Mouse (Mus musculus) forebrain, embryonic 11.5 days (tissue): ENCODE results near the gene Exoc6. TPM values are rescaled to one million over a fixed set of nuclear protein-coding genes. Genes with fewer than 3 reads are reported as not detected.
"Not testable (repeated sequence)": the region's sequence is repeated elsewhere in the genome, so short reads cannot be mapped to it uniquely, and the experiment has no call there.

Experiments used
- ATAC-seq: fragments of 200-750 bp; cut with Nextera tagmentation; replicated peaks from 2 replicates; pipeline ENCODE4 v1.8.0; 2017; ENCODE audit warnings: moderate TSS enrichment; ENCODE audit not compliant: low FRiP score
- DNase-seq: peaks from one replicate; pipeline ENCODE4 v3.0.0-alpha.2; 2017; ENCODE audit warnings: low spot score
- H3K27ac ChIP-seq: fragments of 300-500 bp; sonication (generic); 2 replicates; pipeline ENCODE4 v1.5.1; 2014; ENCODE audit warnings: low read depth, low read length
- H3K27me3 ChIP-seq: fragments of 300-500 bp; sonication (generic); 2 replicates; pipeline ENCODE4 v1.6.1; 2014; ENCODE audit warnings: mild to moderate bottlenecking, low read length, mixed read lengths; ENCODE audit not compliant: control insufficient read depth, insufficient read depth
- H3K36me3 ChIP-seq: fragments of 300-500 bp; sonication (generic); 2 replicates; pipeline ENCODE4 v1.6.1; 2014; ENCODE audit warnings: mild to moderate bottlenecking, low read length, moderate library complexity, mixed read lengths; ENCODE audit not compliant: control insufficient read depth, insufficient read depth
- H3K4me1 ChIP-seq: fragments of 300-500 bp; sonication (generic); replicated peaks from 2 replicates; pipeline ENCODE4 v1.6.1; 2014; ENCODE audit warnings: low read length, mixed read lengths; ENCODE audit not compliant: control insufficient read depth, insufficient read depth
- H3K4me2 ChIP-seq: fragments of 300-500 bp; sonication (generic); 2 replicates; pipeline ENCODE4 v1.6.1; 2014; ENCODE audit warnings: low read depth, mild to moderate bottlenecking, low read length, moderate library complexity, mixed read lengths; ENCODE audit not compliant: severe bottlenecking
- H3K4me3 ChIP-seq: fragments of 300-500 bp; sonication (generic); 2 replicates; pipeline ENCODE4 v1.5.1; 2014; ENCODE audit warnings: low read depth, low read length
- H3K9ac ChIP-seq: fragments of 300-500 bp; sonication (generic); 2 replicates; pipeline ENCODE4 v1.6.1; 2014; ENCODE audit warnings: low read length
- H3K9me3 ChIP-seq: fragments of 300-500 bp; sonication (generic); 2 replicates; pipeline ENCODE4 v1.6.1; 2016; ENCODE audit warnings: low read length, mixed read lengths; ENCODE audit not compliant: control insufficient read depth
- WGBS: fragments of 180-500 bp; shearing (Covaris S2); extraction: QIAGEN DNeasy Blood & Tissue Kit; methylation state at CpG from one replicate; pipeline ENCODE4 v1.1.7; 2014; 5-methylcytosine and 5-hydroxymethylcytosine counted together
- polyA plus RNA-seq: library from polyadenylated mRNA; unstranded; fragments of >200 nt; fragmentation: Nextera tagmentation; extraction: Ambion mirVana; gene quantifications from 2 replicates; pipeline ENCODE4 v1.2.1, GENCODE M21; 2014

Exoc6 gene
- polyA plus RNA-seq, 1 experiment from 2014 or later, result 10.2 TPM

DNA sequence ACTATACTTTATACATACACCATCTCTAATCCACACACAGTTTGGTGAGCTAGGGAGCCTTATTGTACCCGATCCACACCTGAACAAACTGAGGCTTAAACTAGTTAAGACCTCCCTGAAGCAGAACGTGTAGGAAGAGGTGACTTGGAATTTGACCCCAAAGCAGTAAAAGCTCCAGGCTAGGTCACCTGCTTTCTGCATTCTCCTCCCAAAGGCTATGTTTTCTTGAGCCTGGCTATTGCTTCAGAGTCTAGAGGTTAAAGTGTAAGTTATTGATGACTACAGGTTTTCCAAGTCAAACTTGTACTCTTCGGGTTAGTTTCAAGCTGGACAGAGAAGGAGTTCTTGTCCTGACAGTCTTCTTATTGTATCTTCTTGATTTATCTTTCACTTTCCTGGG, 5.0 kb upstream of the Exoc6 start:
- 80% methylated on average over 3 of the region's 3 CpGs for WGBS
- H3K27me3 ChIP-seq, result no peaks in the 10 kb centered on the region
- H3K9ac ChIP-seq, result no peak overlapping the region
- H3K4me3 ChIP-seq, result no peak overlapping the region
- ATAC-seq (no peak), DNase-seq (no peak)
- no peaks in the 10 kb centered on the region; the same call in 1 of the 2 replicates for H3K4me1 ChIP-seq
- H3K27ac ChIP-seq, result no peak overlapping the region
- H3K4me2 ChIP-seq, result no peak overlapping the region
- H3K9me3 ChIP-seq, result no peaks in the 10 kb centered on the region
- no peaks in the 10 kb centered on the region for H3K36me3 ChIP-seq

DNA sequence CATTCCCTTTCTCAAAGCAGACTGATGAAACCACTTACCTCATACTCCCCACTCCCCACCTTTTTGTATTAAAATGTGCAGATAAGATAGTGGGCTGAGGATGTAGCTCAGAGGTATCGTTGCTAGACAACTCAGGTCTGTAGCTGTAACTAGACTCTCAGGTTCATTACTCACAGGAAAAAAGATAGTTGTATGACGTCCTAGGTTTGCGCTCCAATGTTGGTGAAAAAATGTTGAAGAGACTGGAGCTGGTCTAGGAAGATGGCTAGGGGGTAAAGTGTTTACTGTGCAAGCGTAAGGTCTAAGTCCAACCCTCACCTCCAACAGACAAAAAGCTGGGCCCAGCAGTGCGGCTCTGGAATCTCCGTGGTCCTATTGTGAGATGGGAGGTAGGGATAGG, 4.5 kb upstream of the Exoc6 start:
- DNase-seq (no peak), ATAC-seq (no peak)
- Histone ChIP-seq H3K36me3 (no peaks in the 10 kb centered on the region), H3K9ac (no peak overlapping the region), H3K4me3 (no peak overlapping the region), H3K4me1 (no peaks in the 10 kb centered on the region; the same call in 1 of the 2 replicates), H3K27ac (no peak overlapping the region), H3K4me2 (no peak overlapping the region), H3K27me3 (no peaks in the 10 kb centered on the region), H3K9me3 (no peaks in the 10 kb centered on the region)
- WGBS, result 86% methylated on average over 6 of the region's 6 CpGs

DNA sequence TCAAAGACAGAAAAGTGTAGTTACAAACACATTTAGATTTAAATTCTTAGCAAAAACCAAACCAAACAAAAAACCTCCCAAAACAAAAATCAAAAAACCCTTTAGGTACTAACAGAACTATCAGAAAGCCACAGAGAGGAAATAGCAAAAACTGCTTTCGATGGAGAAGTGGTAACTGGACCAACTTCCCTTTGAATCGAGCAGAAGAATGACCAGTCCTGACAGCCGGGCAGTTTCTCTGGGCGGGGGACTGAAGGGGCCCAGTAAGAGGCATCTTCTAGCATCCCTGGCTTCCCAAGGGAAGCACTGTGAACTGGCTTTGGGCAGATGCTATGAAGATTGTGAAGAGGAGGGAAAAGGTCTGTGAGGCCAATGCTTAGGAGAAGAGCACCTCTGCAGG, 3.4 kb upstream of the Exoc6 start:
- DNase-seq, result no peak
- Histone ChIP-seq H3K4me1 (no peaks in the 10 kb centered on the region; the same call in 1 of the 2 replicates), H3K36me3 (no peaks in the 10 kb centered on the region), H3K4me3 (no peak overlapping the region), H3K27ac (no peak overlapping the region), H3K9me3 (no peaks in the 10 kb centered on the region), H3K9ac (no peak overlapping the region), H3K4me2 (no peak overlapping the region), H3K27me3 (no peaks in the 10 kb centered on the region)
- no peak for ATAC-seq
- WGBS, result 81% methylated on average over 4 of the region's 4 CpGs

DNA sequence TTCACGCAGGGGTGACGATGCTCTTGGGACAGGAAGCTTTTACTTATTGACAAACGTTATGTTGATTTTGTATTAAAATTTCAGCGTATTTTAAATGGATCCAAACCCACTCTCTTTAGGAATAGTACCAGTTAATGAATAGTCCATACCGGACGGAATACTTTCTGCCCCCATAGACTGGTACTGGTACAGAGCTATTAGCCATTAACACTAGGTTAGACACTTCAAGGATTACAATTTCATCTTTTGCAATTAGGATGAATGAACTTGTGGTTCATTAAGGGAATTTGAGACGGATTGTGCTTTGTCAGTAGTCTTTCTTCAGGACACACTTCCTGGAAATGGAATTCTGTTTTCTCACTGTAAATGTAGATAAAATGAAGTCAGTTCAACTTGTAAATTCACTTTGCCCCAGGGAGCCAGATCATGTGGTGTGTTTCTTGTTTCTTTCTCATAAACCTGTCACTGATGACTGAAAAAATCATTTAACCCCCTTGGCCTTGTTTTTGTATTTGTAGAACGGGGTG, 885 bp downstream of the Exoc6 start:
- Histone ChIP-seq H3K9ac (peak overlapping the region; percentile 79), H3K27ac (no peak overlapping the region), H3K36me3 (no peaks in the 10 kb centered on the region), H3K4me3 (peak overlapping the region; percentile 83), H3K4me2 (peak overlapping the region; percentile 98), H3K9me3 (no peaks in the 10 kb centered on the region), H3K4me1 (no peaks in the 10 kb centered on the region; the same call in 1 of the 2 replicates), H3K27me3 (no peaks in the 10 kb centered on the region)
- ATAC-seq (no peak), DNase-seq (no peak)
- WGBS, result 18% methylated on average over 8 of the region's 8 CpGs

DNA sequence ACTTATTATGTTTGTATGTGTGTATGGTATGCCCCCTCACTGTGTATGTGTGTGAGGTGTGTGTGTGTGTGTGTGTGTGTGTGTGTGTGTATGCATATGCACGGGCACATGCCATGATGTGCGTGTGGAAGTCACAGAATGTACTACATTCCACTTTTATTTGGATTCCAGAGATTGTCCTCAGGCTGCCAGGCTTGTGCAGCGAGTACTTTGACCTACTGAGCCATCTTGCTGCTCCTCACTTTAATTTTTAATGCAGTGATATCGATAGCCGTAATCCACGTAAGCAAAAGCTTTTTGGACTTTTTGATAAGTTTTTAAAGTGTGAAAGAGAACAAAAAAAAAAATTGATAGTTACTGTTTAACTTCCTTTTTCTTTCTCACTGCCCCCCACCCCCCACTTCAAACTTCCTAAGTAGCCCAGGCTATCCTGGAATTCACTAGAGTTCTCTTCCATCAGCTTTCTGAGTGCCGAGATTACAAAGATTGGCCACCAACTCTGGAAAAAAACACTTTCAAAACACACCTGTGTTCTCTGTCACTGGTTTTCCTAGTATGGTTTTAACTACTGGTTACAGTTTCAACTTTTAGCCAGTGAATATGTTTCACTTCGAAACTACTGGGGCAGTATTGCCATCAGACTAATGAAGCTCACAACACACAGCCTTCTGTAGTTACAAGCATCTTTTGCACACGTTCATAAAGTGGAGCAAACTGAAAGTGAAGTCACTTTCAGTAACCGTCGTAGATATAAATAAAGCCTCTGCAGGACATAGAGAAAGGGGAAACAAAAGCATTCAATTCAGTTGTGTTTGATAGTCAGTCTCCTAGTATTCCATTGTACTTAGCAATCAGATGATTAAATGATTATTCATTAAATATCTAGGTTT, 3.4 kb downstream of the Exoc6 start:
- 83% methylated on average over 11 of the region's 11 CpGs for WGBS
- DNase-seq, result no peak
- H3K36me3 ChIP-seq, result no peaks in the 10 kb centered on the region

DNA sequence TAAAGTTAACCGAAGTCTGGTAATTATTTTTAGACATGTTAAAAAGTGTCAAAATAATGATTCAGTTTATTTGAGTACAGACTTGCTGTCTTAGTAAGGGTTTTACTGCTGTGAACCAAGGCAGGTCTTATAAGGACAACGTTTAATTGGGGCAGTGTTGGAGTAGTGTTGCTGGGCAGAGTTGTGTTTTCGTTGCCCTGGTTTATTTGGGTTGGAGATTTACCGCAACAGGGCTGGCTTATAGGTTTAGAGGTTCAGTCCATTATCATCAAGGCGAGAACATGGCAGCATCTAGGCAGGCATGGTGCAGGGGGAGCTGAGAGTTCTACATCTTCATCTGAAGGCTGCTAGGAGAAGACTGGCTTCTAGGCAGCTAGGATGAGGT, 4.0 kb downstream of the Exoc6 start:
- not testable (repeated sequence) for H3K27ac ChIP-seq, H3K27me3 ChIP-seq, H3K9me3 ChIP-seq, H3K4me1 ChIP-seq, H3K4me2 ChIP-seq, DNase-seq, H3K36me3 ChIP-seq, ATAC-seq, H3K9ac ChIP-seq, H3K4me3 ChIP-seq
- 85% methylated on average over 5 of the region's 5 CpGs for WGBS

More for the DNA sequence above, 3.4 kb downstream of the Exoc6 start:
- ATAC-seq, result no peak
- Histone ChIP-seq H3K27me3 (no peaks in the 10 kb centered on the region), H3K9me3 (no peaks in the 10 kb centered on the region), H3K9ac (no peak overlapping the region), H3K4me3 (no peak overlapping the region), H3K4me1 (no peaks in the 10 kb centered on the region; the same call in 1 of the 2 replicates), H3K4me2 (no peak overlapping the region), H3K27ac (no peak overlapping the region)

DNA sequence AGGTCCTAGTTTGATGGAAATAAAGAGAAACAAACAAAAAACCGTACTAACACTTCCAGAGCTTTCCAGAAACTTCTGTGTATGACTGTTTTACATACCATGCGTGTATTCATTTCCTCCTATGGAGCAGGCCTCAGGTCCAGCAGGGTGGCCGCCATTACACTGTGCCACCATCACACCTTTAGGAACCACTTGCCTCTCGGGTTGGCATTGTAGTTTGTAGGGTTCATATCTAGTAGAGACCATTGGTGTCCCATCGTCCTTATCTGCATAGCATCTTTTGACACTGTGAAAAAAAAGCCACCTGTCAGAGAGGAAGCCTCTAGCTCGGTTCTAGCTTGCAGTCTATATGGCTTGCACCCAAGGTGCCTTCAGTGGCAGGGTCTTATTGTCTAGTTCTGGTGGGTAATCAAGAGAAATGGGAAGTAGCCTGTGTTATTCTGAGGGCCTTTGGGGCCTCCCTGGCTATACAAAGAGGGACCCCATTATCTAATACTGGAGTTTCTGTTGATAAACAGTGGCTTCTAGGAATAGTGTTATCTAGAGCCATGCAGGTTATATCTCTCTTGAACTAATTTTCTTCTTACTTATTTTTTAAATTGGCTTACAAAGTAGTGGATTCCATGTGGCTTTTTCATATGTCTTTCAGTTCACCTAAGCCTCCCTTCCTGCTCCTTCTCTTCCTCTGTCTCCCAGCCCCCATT, 5.8 kb downstream of the Exoc6 start:
- WGBS, result 87% methylated on average over 6 of the region's 6 CpGs
- no peak for DNase-seq
- no peak for ATAC-seq
- no peaks in the 10 kb centered on the region; the same call in 1 of the 2 replicates for H3K4me1 ChIP-seq
- H3K9me3 ChIP-seq, result no peaks in the 10 kb centered on the region
- H3K27me3 ChIP-seq, result no peaks in the 10 kb centered on the region
- H3K4me2 ChIP-seq, result no peak overlapping the region
- H3K9ac ChIP-seq, result no peak overlapping the region
- H3K27ac ChIP-seq, result no peak overlapping the region
- H3K36me3 ChIP-seq, result no peaks in the 10 kb centered on the region
- no peak overlapping the region for H3K4me3 ChIP-seq

DNA sequence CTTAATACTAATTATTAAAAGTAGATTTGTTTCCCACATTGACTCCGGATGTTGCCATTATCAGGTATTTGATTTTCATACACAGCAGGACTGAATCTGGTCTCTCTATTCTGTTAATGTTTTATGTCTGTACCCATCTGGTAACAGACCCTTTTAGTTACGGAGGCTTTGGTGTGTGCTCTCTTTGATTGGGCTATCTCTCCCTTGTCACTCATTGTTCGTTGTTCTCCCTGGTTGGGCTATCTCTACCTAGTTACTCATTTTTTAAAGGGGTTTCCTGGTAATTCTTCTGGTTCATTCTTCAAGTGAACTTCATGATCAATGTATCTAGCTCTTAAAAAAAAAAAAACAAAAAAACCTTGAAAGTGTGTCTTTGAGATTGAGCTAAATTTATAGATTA, 7.7 kb downstream of the Exoc6 start:
- no peaks in the 10 kb centered on the region; the same call in 1 of the 2 replicates for H3K4me1 ChIP-seq
- DNase-seq (no peak), ATAC-seq (no peak)
- no peak overlapping the region for H3K27ac ChIP-seq
- no peaks in the 10 kb centered on the region for H3K9me3 ChIP-seq
- no peaks in the 10 kb centered on the region for H3K27me3 ChIP-seq
- WGBS, result 78% methylated on average over 3 of the region's 3 CpGs
- H3K9ac ChIP-seq, result no peak overlapping the region
- no peak overlapping the region for H3K4me3 ChIP-seq
- no peak overlapping the region for H3K4me2 ChIP-seq
- no peaks in the 10 kb centered on the region for H3K36me3 ChIP-seq
